Mouse (Mus musculus): ENCODE data around the gene Arhgef7.

Gene Arhgef7

GRCm38 (mm10) chr8:11797729-11798479 is 70.4 kb downstream of the Arhgef7 start:
- DNase-seq (ENCODE audit: low spot score): no peak

DNA sequence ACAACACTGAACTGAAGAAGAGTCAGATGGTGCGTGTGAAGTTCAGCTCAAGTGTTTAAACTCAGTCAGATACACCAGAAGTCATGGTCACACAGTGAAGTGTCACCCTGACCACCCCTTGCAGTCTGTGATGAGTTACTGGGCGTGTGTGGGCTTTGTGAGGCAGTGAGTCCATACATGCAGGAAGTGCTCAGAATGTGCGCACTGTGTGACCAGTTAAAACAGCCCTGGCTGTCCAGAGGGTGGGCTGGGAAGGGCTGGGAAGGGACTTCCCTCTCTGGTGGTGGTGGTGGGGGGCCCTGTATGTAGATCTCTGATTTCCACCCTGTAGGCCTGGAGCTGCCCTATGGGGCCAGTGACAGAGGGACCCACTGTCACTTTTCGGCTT is 71.0 kb downstream of the Arhgef7 start:
- DNase-seq (ENCODE audit: low spot score): no peak

DNA sequence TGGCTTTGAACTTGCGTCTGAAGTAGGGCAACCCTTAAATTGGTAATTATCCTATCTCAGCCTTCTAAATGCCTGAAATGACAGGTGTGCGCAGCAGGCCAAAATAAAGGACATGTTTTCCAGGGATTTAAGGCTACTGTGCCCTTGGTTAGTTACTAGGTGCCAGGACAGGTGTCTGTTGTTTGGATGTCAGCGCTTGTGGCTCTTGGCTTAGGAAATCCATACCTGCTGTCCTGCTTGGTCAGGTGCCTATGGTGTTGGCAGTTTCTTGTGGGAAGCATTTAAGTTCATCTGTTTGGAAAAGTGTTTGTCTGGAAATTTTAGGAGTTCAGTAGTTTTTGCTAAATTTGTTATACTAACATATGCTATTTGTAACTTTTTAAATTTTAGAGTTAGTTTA is 71.6 kb downstream of the Arhgef7 start:
- no peak for DNase-seq (ENCODE audit: low spot score)

- DNase-seq (ENCODE audit: low spot score): peak; percentile 45
Measured at GRCm38 (mm10) chr8:11800481-11800880, 73.0 kb downstream of the Arhgef7 start.

DNA sequence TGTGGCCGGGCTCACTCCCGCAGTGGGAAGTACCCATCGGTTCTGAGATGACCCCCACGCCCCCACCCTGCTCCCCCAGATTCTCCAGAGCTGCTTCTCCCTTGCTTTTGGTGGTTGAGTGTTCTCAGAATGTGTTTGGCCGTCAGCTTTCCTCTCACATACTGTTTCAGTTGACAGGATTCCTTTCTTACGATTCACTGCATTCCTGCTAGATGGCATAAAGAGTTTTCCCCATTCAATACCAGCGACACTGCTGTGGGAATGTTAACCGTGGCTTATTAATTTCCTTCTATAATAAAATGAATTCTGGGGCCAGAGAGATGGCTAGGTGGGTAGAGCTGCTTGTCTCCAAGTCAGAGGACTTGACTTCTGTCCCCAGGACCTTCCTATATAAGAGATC is 74.0 kb downstream of the Arhgef7 start:
- no peak for DNase-seq (ENCODE audit: low spot score)

- DNase-seq (ENCODE audit: low spot score): no peak
Measured at GRCm38 (mm10) chr8:11804914-11805313, 77.4 kb downstream of the Arhgef7 start.

GRCm38 (mm10) chr8:11806252-11806651 is 78.7 kb downstream of the Arhgef7 start:
- no peak for DNase-seq (ENCODE audit: low spot score)

DNA sequence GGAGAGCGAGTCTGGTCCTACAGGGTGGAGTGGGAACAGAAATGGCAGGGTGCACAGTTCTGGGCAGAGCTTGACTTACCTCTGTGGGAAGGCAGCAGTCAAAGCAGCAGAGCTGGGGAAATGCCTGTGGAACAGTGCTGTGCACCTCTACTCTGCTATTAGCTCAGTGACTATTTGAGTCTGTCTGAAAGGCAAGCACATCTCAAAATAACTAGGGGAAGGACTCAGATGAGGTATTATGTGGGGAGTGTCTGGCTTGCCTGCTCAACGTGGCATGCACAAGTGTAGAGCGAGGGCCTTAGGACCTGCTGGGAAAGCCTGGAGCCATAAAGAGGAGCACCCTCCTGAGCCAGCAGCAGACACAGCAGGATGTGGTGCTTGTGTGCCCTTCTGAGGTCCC is 79.8 kb downstream of the Arhgef7 start:
- no peak for DNase-seq (ENCODE audit: low spot score)

GRCm38 (mm10) chr8:11808047-11808446 is 80.5 kb downstream of the Arhgef7 start:
- no peak for DNase-seq (ENCODE audit: low spot score)

- DNase-seq (ENCODE audit: low spot score): no peak
Measured at GRCm38 (mm10) chr8:11810426-11810825, 82.9 kb downstream of the Arhgef7 start.

DNA sequence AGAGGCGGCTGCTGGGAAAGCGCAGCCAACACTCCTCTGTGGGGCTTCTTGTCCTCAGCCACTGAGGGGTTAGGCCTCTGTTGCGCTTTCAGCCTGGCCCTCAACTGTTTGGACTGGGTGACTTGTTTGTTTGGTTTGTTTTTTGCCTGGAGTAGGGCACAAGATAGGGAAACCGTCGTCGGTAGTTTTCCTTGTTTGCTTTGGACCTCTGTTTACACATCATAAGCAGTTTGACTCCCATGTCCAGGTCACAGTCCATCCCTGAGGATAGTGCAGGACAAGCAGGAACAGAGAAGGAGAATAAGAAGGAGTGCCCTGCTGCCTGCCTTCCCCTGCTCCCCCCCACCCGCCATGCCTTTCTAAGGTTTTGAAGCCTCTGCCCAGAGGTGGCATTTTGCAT is 86.3 kb downstream of the Arhgef7 start:
- no peak for DNase-seq (ENCODE audit: low spot score)

DNA sequence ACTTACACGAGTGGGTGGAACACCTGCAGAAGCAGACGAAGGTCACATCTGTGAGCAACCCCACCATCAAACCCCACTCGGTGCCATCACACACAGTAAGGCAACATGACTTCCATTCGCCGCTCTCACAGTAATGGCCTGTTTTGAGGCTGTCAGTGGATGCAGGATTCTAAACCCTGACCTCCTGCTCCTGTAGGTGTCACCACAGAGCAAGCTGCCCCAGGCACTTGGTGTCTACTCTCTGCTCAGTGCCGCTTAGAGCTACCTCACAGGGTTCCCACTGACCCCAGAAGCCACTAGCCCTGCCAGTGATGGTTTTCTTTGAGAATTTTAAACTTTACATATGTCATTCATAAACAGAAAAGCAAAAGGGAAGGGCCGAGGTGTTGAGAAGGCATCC is 87.7 kb downstream of the Arhgef7 start:
- DNase-seq (ENCODE audit: low spot score): no peak

GRCm38 (mm10) chr8:11820136-11820535 is 92.6 kb downstream of the Arhgef7 start:
- no peak for DNase-seq (ENCODE audit: low spot score)

GRCm38 (mm10) chr8:11820568-11820967 is 93.0 kb downstream of the Arhgef7 start:
- DNase-seq (ENCODE audit: low spot score): no peak

DNA sequence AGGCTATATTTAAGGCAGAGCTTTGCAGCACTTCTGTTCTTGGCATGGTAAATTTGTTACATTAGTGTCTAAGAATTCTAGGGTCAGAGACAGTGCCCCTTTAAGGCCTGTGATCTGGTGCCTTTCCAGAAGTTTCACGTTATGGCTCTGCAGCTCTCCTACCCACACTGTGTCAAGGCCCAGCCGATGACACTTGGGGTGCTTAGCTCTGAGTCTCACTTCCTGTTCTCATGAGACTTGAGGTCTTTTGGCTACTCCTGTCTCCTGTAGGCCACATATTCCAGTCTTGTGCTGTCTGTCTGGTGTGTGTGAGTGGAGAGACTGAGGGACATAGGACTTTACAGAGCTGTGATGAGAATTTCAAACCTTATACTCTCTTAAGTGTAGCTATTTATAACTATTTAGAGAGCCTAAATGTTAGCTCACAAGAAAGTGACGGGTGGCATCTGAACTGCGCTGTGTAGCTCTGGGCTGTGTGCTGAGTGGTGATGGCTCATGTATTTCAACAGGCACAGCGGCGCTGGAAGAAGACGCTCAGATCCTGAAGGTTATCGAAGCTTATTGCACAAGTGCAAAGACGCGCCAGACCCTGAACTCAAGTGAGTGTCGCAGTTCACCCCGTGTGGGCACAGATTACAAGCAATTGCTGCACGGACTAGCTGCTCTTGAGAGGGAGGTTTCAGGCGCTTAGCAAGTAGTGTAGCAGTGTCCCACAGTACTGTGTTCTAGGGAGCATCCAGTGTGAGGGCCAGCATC is 94.1 kb downstream of the Arhgef7 start:
- no peak for DNase-seq (ENCODE audit: low spot score)

- no peak for DNase-seq (ENCODE audit: low spot score)
Measured at GRCm38 (mm10) chr8:11822550-11823060, 95.1 kb downstream of the Arhgef7 start.

- DNase-seq (ENCODE audit: low spot score): no peak
Measured at GRCm38 (mm10) chr8:11825756-11826155, 98.2 kb downstream of the Arhgef7 start.

DNA sequence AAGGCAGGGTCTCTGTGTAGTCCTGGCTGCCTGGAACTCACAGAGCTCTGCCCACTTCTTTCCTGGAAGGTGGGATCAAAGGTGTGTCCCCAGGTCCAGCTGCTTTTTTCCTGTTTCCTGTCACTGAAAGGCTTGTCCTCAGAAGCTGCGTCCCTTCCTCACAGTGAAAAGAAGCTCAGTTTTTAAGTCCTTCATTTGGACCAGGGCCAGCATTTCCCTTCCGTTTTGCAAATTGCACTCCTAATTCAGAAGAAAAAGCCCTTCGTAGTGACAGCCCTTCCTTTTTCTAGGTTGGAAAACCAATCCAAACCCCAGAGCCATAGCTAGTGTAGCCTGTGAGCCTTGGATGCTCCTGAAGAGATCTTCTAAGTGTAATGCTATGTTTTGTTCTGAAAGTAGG is 99.8 kb downstream of the Arhgef7 start:
- no peak for DNase-seq (ENCODE audit: low spot score)

GRCm38 (mm10) chr8:11830214-11831046 is 102.9 kb downstream of the Arhgef7 start:
- no peak for DNase-seq (ENCODE audit: low spot score)

- peak; percentile 12 for DNase-seq (ENCODE audit: low spot score)
Measured at GRCm38 (mm10) chr8:11831174-11831573, 103.7 kb downstream of the Arhgef7 start.

DNA sequence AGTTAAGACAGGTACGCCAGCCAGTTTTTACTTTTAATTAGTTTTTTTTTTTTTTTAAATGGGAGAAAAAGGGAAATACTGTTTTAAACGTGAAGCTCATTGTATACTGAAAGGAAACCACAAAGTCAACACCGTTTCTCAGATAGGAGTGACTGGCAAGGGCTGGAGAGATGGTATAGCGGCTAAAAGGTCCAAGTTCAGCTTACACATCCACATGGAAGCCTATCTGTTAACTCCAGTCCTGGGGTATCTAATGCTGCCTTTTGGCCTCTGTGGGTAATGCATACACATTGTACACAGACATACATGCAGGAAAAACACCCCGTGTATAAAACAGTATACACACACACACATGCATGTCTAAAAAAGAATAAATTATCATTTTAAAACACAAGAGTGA is 104.4 kb downstream of the Arhgef7 start:
- DNase-seq (ENCODE audit: low spot score): no peak

- DNase-seq (ENCODE audit: low spot score): no peak
Measured at GRCm38 (mm10) chr8:11833157-11833556, 105.6 kb downstream of the Arhgef7 start.
